Mouse (Mus musculus): Measurements from ENCODE around the gene Cep295nl.

Cep295nl gene

DNA sequence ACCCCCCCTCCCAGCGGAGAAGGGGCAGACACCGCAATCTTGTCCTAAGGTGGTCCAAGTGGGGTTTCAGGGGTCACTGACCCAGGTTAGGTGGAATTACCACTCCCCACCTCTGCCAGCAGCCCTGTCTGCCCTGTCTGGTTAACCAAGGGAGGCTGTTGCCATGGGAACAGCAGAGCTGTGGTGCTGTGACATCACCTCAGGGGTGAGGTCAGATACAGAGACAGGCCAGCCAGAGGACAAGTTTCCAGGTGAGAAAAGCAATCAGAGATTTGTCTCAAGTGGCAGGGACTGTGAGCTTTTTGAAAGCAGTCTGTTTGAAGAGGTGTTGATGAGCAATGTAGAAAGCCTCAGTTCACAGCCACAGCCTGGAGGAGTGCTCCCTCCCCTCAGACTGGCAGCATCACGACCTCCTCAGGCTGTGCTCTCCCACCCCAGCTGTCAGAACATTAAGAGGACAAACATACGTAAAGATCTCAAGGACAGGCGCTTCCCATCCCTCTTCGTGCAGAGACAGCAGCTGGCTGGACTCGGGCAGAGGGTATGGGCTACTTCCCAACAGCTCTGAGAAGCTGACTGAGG lies at the start of gene Cep295nl:
Gene Cep295nl (minus strand): TSS at position 101 of the 582 bp plus-strand sequence.
- no peak for DNase-seq (ENCODE audit: low spot score in 2 of 2)

DNA sequence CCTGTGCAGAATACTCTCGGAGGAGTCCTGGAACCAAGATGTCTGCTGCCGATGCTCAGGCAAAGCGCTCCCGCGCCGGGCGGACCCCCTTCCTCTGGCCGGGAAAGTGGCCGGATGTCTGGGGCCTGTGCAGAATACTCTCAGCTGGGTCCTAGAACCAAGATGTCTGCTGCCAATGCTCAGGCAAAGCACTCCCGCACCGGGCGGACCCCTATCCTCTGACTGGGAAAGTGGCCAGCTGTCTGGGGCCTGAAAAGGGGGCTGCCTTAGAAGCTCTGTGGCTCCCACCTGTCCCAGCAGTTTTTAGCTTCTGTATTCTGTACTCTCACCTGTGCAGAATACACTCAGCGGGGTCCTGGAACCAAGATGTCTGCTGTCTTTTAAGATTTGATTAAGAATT lies 45.5 kb upstream of the Cep295nl start:
- DNase-seq (ENCODE audit: low spot score in 2 of 2), result peak in 1 of 2 experiments; percentile 12

- DNase-seq (ENCODE audit: low spot score in 2 of 2), result peak; percentile 75 to 91
Observed at GRCm38 (mm10) chr11:118379251-118380009, 37.1 kb upstream of the Cep295nl start.

GRCm38 (mm10) chr11:118378656-118379055 lies 36.4 kb upstream of the Cep295nl start:
- DNase-seq (ENCODE audit: low spot score in 2 of 2), result peak in 1 of 2 experiments; percentile 16

GRCm38 (mm10) chr11:118376323-118376722 lies 34.0 kb upstream of the Cep295nl start:
- DNase-seq (ENCODE audit: low spot score in 2 of 2), result peak in 1 of 2 experiments; percentile 15

DNA sequence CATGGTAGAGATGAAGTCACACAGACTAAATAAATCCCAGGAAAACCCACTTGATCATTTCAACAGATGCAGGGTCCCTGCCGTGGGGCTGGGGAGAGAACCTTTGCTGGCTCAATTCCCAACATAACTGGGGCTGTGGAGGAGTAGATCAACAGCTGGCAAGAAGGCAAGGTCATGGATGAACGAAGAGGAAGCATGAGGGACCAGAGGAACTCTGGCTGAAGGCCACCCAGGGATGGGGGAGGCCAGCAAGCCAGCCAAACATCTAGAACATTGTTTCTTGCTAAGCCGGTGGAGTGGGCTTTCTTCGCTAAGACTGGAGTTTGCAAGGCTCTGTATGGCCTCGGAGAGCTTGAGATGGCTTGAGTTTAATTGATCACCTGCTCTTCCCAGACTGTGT lies 33.6 kb upstream of the Cep295nl start:
- peak in 1 of 2 experiments; percentile 18 for DNase-seq (ENCODE audit: low spot score in 2 of 2)

DNA sequence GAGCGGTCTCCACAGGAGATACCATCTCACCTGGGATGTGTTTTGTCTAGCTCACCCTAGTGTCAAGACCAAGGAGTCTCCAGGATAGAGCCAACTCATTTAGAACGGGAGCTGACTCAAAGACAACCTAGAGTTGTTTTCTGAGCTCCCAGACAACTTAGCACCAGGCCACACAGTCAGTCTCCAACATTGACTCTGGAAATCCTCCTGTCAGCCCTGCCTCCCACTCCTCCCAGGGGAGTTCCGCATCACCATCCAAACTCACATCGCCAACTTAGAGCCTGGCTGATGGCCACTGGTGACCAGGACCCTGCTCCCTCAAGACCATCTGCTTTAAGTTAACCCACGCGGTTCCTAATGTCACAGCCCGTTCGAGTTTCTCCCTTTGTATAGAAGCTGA lies 33.2 kb upstream of the Cep295nl start:
- peak in 1 of 2 experiments; percentile 12 for DNase-seq (ENCODE audit: low spot score in 2 of 2)

DNA sequence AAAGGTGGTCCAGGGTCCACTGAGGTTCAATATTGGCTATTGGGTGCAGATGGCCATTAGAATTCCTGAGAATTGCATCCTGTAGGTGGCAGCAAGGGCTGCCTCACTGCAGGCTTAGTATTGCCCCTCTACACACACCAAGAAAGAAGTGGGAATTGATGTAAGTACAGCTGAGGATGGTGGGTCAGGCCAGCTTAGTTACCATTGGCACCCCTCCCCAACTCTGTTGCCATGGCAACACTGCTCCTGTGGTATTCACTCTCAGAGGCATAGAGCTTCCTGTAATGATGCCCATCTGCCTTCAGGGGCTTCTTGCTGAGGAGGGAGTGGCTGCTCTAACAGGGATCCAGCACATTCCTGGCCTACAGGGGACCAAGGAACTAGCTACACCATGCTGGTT lies 32.7 kb upstream of the Cep295nl start:
- DNase-seq (ENCODE audit: low spot score in 2 of 2), result peak; percentile 78 to 81

DNA sequence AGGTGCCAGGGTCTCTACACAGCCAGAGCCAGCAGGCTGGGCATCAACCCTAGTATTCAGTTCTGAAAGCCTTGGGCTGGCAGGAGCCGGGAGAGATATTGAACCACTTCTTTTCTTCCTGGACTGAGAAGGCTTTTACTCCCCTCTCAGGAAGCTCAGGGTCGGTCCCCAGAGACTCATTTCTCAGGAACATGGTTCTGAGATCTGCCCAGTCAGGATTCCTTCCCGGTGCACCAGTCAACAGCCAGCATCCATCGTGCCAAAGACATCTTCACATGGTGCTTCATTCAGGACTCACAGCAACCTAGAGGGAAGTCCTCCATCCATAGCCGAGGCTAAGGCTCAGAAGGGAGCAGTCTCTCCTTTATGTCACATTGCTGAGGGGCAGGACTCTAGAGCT lies 32.2 kb upstream of the Cep295nl start:
- DNase-seq (ENCODE audit: low spot score in 2 of 2), result no peak

DNA sequence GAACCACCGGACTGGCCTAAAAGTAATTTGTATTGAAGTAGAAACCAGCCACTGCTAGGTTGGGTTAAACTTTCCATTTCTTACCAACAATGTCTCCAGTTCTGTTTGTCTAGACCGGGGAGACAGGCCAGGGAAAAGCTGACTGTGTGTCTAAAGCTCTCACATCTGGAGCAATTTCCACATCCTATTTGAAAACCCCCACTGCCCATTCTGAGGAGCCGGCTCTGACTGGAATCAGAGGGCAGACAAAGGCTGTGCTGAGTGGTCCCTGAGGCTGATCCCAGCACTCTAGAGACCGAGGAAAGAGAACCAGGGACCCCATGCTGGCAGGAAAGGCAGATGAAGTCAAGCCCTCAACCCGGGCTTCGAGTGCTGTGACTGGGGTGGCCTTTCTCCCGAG lies 30.3 kb upstream of the Cep295nl start:
- peak in 1 of 2 experiments; percentile 8 for DNase-seq (ENCODE audit: low spot score in 2 of 2)

DNA sequence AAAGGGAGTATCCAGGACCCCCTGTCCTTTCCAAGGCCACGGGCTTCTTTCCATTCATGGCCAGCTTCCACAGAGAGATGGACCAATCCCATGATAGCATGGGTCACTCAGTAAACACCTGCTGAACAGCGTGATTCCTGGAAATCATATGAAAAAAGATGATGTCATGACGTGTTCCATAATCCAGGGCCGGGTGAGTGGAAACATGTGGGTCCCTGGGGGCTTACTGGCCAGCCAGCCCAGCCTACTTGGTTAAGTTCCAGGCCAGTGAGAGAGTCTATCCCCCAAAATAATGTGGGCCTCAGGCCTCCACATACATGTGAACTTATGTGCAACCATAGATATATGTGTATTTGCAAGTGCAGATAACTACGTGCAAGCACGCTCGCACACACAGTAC lies 29.6 kb upstream of the Cep295nl start:
- DNase-seq (ENCODE audit: low spot score in 2 of 2), result peak in 1 of 2 experiments; percentile 11

GRCm38 (mm10) chr11:118369657-118370056 lies 27.4 kb upstream of the Cep295nl start:
- DNase-seq (ENCODE audit: low spot score in 2 of 2), result peak in 1 of 2 experiments; percentile 11

- DNase-seq (ENCODE audit: low spot score in 2 of 2), result peak in 1 of 2 experiments; percentile 21
Observed at GRCm38 (mm10) chr11:118369251-118369650, 27.0 kb upstream of the Cep295nl start.

DNA sequence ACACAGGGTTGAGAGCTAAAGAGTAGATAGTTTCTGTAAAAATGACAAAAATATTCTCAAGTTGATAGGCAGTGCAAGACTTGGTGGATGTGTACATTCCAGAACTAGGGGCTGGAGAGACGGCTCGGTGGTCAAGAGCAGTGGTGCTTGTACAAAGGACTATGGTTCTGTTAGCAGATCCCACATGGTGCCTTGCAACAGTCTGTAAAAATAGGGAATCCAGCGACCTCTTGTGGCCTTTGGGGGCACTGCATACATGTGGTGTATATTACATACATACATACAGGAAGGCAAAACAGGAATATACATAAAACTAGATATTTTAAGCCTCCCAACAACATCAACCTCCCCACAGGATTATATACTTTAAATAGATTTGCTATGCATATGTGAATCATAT lies 26.0 kb upstream of the Cep295nl start:
- DNase-seq (ENCODE audit: low spot score in 2 of 2), result peak in 1 of 2 experiments; percentile 34

DNA sequence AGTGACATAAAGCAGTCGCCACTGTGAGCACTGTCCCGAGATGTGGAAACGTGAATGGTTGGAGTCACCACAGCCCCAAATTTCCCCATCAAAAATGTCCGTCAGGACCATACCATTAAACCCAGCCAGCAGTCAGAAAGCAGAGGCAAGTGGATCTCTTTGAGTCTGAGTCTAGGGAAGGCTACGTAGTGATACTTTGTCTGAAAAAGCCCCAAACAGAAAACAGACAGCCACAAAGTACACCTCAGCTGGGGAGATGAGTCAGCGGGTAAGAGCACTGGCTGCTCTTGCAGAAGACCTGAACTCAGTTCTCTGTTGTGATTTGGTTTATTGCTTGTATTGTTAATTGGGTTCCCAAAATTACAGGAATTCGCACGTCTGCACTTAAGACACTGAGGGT lies 24.3 kb upstream of the Cep295nl start:
- no peak for DNase-seq (ENCODE audit: low spot score in 2 of 2)

GRCm38 (mm10) chr11:118366108-118366507 lies 23.8 kb upstream of the Cep295nl start:
- peak in 1 of 2 experiments; percentile 10 for DNase-seq (ENCODE audit: low spot score in 2 of 2)

DNA sequence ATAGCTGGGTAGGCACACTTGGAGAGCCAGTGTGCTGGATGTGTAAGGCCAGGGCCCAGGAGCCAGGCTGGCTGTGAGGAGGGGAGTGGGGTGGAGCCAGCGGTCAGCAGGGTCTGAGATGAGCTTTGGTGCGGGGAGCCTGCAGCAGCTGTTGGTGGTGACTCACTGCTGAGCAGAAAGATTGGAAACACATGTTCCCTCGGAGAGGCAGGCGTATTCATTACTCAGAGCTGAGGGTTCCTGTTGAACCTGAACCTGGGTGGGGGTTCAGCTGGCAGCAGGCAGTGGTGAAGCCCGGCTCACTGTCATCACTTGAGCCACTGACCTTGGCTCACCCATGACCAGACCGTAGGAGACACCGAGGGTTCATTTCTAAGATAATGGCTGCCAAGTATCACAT lies 22.9 kb upstream of the Cep295nl start:
- DNase-seq (ENCODE audit: low spot score in 2 of 2), result peak in 1 of 2 experiments; percentile 26

- no peak for DNase-seq (ENCODE audit: low spot score in 2 of 2)
Observed at GRCm38 (mm10) chr11:118364021-118364420, 21.7 kb upstream of the Cep295nl start.

DNA sequence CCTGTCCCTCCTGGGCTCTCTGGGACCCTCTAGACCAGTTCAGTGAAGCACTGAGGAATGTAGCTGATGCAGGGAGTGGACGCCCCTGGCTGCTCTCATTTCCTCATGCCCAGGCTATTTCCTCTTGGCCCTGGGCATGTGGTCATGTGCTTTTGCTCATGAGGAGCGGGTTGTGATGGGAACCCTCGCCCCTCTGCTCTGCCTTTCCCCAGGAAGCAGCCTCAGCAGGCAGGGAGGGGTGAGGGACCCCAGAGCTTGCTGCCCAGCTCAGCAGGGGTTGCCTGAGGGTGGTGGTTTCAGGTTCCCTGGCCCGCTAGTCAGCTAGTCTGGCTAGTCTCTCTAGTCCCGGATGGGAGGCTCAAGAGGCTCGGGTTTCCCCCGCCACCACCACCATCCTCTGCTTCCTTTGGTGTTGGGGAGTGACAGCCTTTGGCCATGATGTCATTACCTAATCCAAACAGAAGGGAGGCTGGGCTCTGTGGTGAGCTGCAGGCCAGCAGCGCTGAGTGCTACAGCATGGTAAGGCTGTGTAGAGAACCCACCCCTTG lies 20.7 kb upstream of the Cep295nl start:
- DNase-seq (ENCODE audit: low spot score in 2 of 2), result peak in 1 of 2 experiments; percentile 39

DNA sequence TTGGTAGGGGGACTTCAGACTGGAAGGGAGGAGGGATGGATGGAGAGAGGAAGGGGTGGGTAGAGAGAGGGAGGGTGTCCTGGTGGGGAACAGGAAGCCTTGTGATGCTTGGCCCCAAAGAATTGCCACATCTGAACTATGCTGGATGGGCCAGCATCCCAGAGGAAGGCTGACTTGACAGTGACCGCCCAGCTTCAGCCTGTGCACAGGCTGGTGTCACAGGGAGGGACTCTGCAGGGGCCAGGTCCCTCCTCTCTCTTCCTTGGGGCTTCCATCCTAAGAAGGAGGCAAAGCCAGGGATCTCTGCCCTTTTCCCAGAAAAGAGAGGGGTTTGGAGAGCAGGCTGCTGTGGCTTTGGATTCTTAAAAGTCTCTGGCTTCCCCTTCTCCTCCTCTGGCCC lies 20.2 kb upstream of the Cep295nl start:
- peak in 1 of 2 experiments; percentile 10 for DNase-seq (ENCODE audit: low spot score in 2 of 2)

- peak; percentile 68 to 70 for DNase-seq (ENCODE audit: low spot score in 2 of 2)
Observed at GRCm38 (mm10) chr11:118360907-118361341, 18.6 kb upstream of the Cep295nl start.

DNA sequence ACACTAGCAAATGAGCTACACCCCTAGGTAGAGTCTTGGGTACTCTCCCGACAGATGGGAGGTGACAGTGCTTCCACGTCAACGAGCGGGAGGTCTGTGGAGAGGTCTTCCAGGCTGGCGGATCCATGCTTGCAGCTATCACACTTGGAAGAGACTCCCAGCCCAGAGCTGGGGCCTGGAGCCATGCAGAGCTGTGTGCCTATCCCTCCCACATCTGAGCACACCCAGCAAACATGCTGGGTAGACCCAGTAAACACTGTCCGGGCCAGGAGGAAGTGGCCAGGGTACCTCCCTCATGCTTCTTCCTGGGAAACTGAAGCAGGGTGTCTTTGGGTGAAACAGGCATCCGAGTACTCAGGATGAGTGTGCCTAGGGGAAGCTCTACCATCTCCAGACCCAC lies 18.2 kb upstream of the Cep295nl start:
- no peak for DNase-seq (ENCODE audit: low spot score in 2 of 2)

GRCm38 (mm10) chr11:118355640-118356039 lies 13.3 kb upstream of the Cep295nl start, which contains the start of gene Timp2:
Gene Timp2 (minus strand): TSS chr11:118355740.
- no peak for DNase-seq (ENCODE audit: low spot score in 2 of 2)

Data from right cerebral cortex, postnatal 10 days (tissue).